Mouse (Mus musculus): ENCODE results near the gene Qk. TPM values are rescaled to one million over a fixed set of nuclear protein-coding genes. Genes with fewer than 3 reads are reported as not detected.

Qk gene
- polyA plus RNA-seq, 3 experiments from 2014 or later = 9.6 to 17.0 (median 15.1) TPM

GRCm38 (mm10) chr17:10240081-10240480 is 79.6 kb downstream of the Qk start:
- no peak for ATAC-seq

- no peak for ATAC-seq
Observed at GRCm38 (mm10) chr17:10236595-10236994, 83.1 kb downstream of the Qk start.

- ATAC-seq = peak; percentile 85
Observed at GRCm38 (mm10) chr17:10232406-10232805, 87.2 kb downstream of the Qk start.

- no peak for ATAC-seq
Observed at GRCm38 (mm10) chr17:10227798-10228538, 91.7 kb downstream of the Qk start.

- ATAC-seq = no peak
Observed at GRCm38 (mm10) chr17:10216164-10216563, 103.5 kb downstream of the Qk start.

- ATAC-seq = no peak
Observed at GRCm38 (mm10) chr17:10209154-10209777, 110.4 kb downstream of the Qk start.

GRCm38 (mm10) chr17:10198662-10199061 is 121.0 kb downstream of the Qk start:
- no peak for ATAC-seq

- ATAC-seq = no peak
Observed at GRCm38 (mm10) chr17:10198231-10198630, 121.4 kb downstream of the Qk start.

GRCm38 (mm10) chr17:10195703-10196102 is 124.0 kb downstream of the Qk start:
- no peak for ATAC-seq

- ATAC-seq = no peak
Observed at GRCm38 (mm10) chr17:10190857-10191256, 128.8 kb downstream of the Qk start.

GRCm38 (mm10) chr17:10188481-10188880 is 131.2 kb downstream of the Qk start:
- no peak for ATAC-seq

GRCm38 (mm10) chr17:10187431-10188020 is 132.1 kb downstream of the Qk start:
- ATAC-seq = no peak

- ATAC-seq = no peak
Observed at GRCm38 (mm10) chr17:10181761-10182160, 137.9 kb downstream of the Qk start.

- ATAC-seq = no peak
Observed at GRCm38 (mm10) chr17:10177096-10177495, 142.6 kb downstream of the Qk start.

- ATAC-seq = no peak
Observed at GRCm38 (mm10) chr17:10161258-10161657, 158.4 kb downstream of the Qk start.

GRCm38 (mm10) chr17:10160415-10160814 is 159.2 kb downstream of the Qk start:
- no peak for ATAC-seq

GRCm38 (mm10) chr17:10152808-10153413 is 166.7 kb downstream of the Qk start:
- no peak for ATAC-seq
